Mouse (Mus musculus): ENCODE measurements around the gene Edn1.

The Edn1 gene

GRCm38 (mm10) chr13:42301161-42301721, at the start of gene Edn1:
Edn1 (plus strand) TSS chr13:42301476.
- DNase-seq (ENCODE audit: low spot score) = peak; percentile 50

- DNase-seq (ENCODE audit: low spot score) = no peak
These were observed 47.5 kb upstream of the Edn1 start for GRCm38 (mm10) chr13:42253821-42254220.

- DNase-seq (ENCODE audit: low spot score) = no peak
These were observed 46.2 kb upstream of the Edn1 start for GRCm38 (mm10) chr13:42255105-42255504.

GRCm38 (mm10) chr13:42258422-42258821, 42.9 kb upstream of the Edn1 start:
- DNase-seq (ENCODE audit: low spot score) = no peak

- DNase-seq (ENCODE audit: low spot score) = no peak
These were observed 40.6 kb upstream of the Edn1 start for GRCm38 (mm10) chr13:42260667-42261066.

GRCm38 (mm10) chr13:42270051-42270450, 31.2 kb upstream of the Edn1 start:
- DNase-seq (ENCODE audit: low spot score) = no peak

- no peak for DNase-seq (ENCODE audit: low spot score)
These were observed 24.4 kb upstream of the Edn1 start for GRCm38 (mm10) chr13:42276774-42277454.

GRCm38 (mm10) chr13:42277751-42278150, 23.5 kb upstream of the Edn1 start:
- DNase-seq (ENCODE audit: low spot score) = no peak

- DNase-seq (ENCODE audit: low spot score) = no peak
These were observed 15.4 kb upstream of the Edn1 start for GRCm38 (mm10) chr13:42285896-42286295.

GRCm38 (mm10) chr13:42286768-42287167, 14.5 kb upstream of the Edn1 start:
- DNase-seq (ENCODE audit: low spot score) = no peak

GRCm38 (mm10) chr13:42292593-42292992, 8.7 kb upstream of the Edn1 start:
- no peak for DNase-seq (ENCODE audit: low spot score)

- DNase-seq (ENCODE audit: low spot score) = no peak
These were observed 3.0 kb upstream of the Edn1 start for GRCm38 (mm10) chr13:42298302-42298701.

- no peak for DNase-seq (ENCODE audit: low spot score)
These were observed 2.5 kb upstream of the Edn1 start for GRCm38 (mm10) chr13:42298766-42299165.

- DNase-seq (ENCODE audit: low spot score) = peak; percentile 73
These were observed 709 bp upstream of the Edn1 start for GRCm38 (mm10) chr13:42300567-42300966.

GRCm38 (mm10) chr13:42301961-42302861, 935 bp downstream of the Edn1 start:
- no peak for DNase-seq (ENCODE audit: low spot score)

- DNase-seq (ENCODE audit: low spot score) = peak; percentile 18
These were observed 2.1 kb downstream of the Edn1 start for GRCm38 (mm10) chr13:42303180-42303929.

GRCm38 (mm10) chr13:42304139-42304538, 2.9 kb downstream of the Edn1 start:
- DNase-seq (ENCODE audit: low spot score) = no peak

- DNase-seq (ENCODE audit: low spot score) = no peak
These were observed 5.9 kb downstream of the Edn1 start for GRCm38 (mm10) chr13:42306870-42307800.

- no peak for DNase-seq (ENCODE audit: low spot score)
These were observed 7.3 kb downstream of the Edn1 start for GRCm38 (mm10) chr13:42308368-42309103.

GRCm38 (mm10) chr13:42309804-42310203, 8.5 kb downstream of the Edn1 start:
- no peak for DNase-seq (ENCODE audit: low spot score)
